Mouse (Mus musculus) liver, embryonic 11.5 days (tissue): ENCODE results near the gene Kif17. TPM values are rescaled to one million over a fixed set of nuclear protein-coding genes. Genes with fewer than 3 reads are reported as not detected.

ENCODE experiments used
- ATAC-seq: fragments of 200-750 bp; cut with Nextera tagmentation; replicated peaks from 2 replicates; pipeline ENCODE4 v1.8.0; 2017; ENCODE audit warnings: moderate number of reproducible peaks, mild to moderate bottlenecking, moderate TSS enrichment, moderate library complexity; ENCODE audit not compliant: low FRiP score
- DNase-seq: peaks from one replicate; pipeline ENCODE4 v3.0.0-alpha.2; 2017; ENCODE audit warnings: low spot score
- H3K27ac ChIP-seq: fragments of 300-500 bp; sonication (generic); 2 replicates; pipeline ENCODE4 v1.5.1; 2014; ENCODE audit warnings: mild to moderate bottlenecking, low read depth, low read length, control low read depth
- H3K27me3 ChIP-seq: fragments of 300-500 bp; sonication (generic); replicated peaks from 2 replicates; pipeline ENCODE4 v1.6.1; 2014; ENCODE audit warnings: low read length, mixed read lengths; ENCODE audit not compliant: control insufficient read depth, insufficient read depth
- H3K36me3 ChIP-seq: fragments of 300-500 bp; sonication (generic); 2 replicates; pipeline ENCODE4 v1.6.1; 2014; ENCODE audit warnings: mild to moderate bottlenecking, low read length, moderate library complexity, mixed read lengths; ENCODE audit not compliant: control insufficient read depth, insufficient read depth
- H3K4me1 ChIP-seq: fragments of 300-500 bp; sonication (generic); replicated peaks from 2 replicates; pipeline ENCODE4 v1.6.1; 2014; ENCODE audit warnings: low read length, mixed read lengths; ENCODE audit not compliant: control insufficient read depth, insufficient read depth
- H3K4me2 ChIP-seq: fragments of 300-500 bp; sonication (generic); 2 replicates; pipeline ENCODE4 v1.6.1; 2014; ENCODE audit warnings: mild to moderate bottlenecking, control low read depth, moderate library complexity
- H3K4me3 ChIP-seq: fragments of 300-500 bp; sonication (generic); 2 replicates; pipeline ENCODE4 v1.5.1; 2014; ENCODE audit warnings: low read depth, low read length, control low read depth
- H3K9ac ChIP-seq: fragments of 300-500 bp; sonication (generic); 2 replicates; pipeline ENCODE4 v1.6.1; 2014; ENCODE audit warnings: low read depth, low read length, control low read depth
- H3K9me3 ChIP-seq: fragments of 300-500 bp; sonication (generic); 2 replicates; pipeline ENCODE4 v1.6.1; 2016; ENCODE audit warnings: low read length, inconsistent platforms, mixed read lengths; ENCODE audit not compliant: control insufficient read depth
- WGBS: fragments of 180-500 bp; shearing (Covaris S2); extraction: QIAGEN DNeasy Blood & Tissue Kit; methylation state at CpG from one replicate; pipeline ENCODE4 v1.1.7; 2014; 5-methylcytosine and 5-hydroxymethylcytosine counted together
- polyA plus RNA-seq: library from polyadenylated mRNA; unstranded; fragments of >200 nt; fragmentation: Nextera tagmentation; extraction: Ambion mirVana; gene quantifications from 2 replicates; pipeline ENCODE4 v1.2.1, GENCODE M21; 2014

Kif17 gene
- polyA plus RNA-seq, 1 experiment from 2014 or later = 0.34 TPM

DNA sequence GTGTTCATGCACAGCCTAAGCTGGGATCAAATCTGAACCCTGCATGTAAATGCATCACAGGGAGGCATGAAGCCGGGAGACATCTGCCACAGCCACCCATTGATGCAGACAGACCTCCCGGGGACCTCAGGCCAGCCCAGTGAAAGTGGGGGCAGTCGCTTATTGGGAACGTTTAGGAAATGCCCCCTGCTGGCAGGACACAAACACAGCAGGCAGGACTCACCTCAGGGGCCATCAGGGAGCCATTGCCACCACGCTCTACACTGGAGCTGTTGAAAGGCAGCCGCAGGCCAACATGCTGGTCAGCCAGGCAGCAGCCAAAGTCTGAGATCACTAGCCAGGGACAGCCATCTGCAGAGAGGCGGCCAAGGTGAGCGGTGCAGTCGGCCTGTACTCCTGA lies 65.5 kb downstream of the Kif17 start:
- Histone ChIP-seq H3K9me3 (no peaks in the 10 kb centered on the region), H3K4me1 (no peaks in the 10 kb centered on the region), H3K4me2 (no peak overlapping the region), H3K9ac (no peak overlapping the region), H3K36me3 (peaks cover 26% of the 10 kb centered on the region; the same call in 1 of the 2 replicates), H3K4me3 (no peak overlapping the region), H3K27ac (no peak overlapping the region), H3K27me3 (no peaks in the 10 kb centered on the region)
- ATAC-seq (no peak), DNase-seq (no peak)
- 72% methylated on average over 9 of the region's 9 CpGs for WGBS

DNA sequence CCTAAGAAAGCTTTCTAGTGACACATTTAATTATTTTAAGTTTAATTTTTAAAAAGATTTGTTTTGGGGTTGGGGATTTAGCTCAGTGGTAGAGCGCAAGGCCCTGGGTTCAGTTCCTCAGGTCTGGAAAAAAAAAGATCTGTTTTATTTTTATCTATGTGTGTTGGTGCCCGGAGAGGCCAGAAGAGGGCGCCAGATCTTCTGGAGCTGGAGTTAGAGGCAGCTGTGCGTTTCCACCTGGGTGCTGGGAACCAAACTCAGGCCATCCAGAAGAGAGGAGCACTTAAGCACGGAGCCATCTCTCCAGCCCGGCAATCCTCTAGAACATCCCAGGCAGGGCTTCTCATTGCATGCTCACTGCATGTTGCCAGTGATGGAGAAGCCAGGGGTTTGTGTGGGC lies 66.1 kb downstream of the Kif17 start:
- no peak for DNase-seq
- Histone ChIP-seq H3K4me3 (no peak overlapping the region), H3K27ac (no peak overlapping the region), H3K4me2 (no peak overlapping the region), H3K36me3 (peaks cover 21% of the 10 kb centered on the region; the same call in 1 of the 2 replicates), H3K9me3 (no peaks in the 10 kb centered on the region), H3K4me1 (peaks cover under 1% of the 10 kb centered on the region; the same call in 1 of the 2 replicates), H3K9ac (no peak overlapping the region), H3K27me3 (no peaks in the 10 kb centered on the region)
- no peak for ATAC-seq
- 90% methylated on average over 6 of the region's 6 CpGs for WGBS

DNA sequence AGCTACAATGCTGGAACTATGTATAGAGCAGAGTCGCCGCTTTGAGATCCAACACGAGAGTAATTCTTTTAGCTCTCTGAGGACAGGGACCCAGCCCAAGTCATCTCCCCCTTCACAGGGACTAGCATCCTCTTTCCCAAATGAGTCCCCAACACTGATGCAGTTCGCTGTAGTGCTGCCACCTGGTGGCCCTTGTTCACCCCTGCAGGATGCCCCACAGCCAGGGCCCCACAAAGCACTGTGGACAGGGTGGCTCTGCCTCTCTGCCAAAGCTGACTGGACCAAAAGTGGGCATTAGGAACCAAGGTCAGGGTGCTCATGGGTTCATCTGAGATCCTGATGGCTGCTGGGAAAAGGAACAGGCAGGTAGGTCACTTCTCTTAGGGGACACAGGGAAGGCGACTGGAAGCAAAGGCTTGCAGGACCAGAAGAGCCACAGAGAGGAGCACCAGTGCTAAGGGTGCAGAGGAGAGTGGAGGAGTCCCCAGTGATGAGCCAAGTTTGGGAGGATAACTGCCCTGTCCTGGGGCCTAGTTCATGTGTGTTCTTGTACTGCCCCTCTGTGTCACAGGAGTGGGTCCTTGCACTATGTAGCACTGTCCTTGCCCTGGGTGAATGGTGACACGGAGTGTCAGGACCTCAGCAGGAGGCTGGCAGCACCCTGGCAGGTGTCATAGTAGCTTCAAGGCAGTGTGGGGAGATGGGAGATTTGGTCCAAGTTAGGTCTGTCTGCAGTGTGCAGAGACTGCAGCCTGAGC lies 68.5 kb downstream of the Kif17 start:
- ATAC-seq = peak; percentile 42
- no peak overlapping the region for H3K4me2 ChIP-seq
- WGBS = 45% methylated on average over 6 of the region's 6 CpGs
- no peak overlapping the region for H3K4me3 ChIP-seq
- H3K4me1 ChIP-seq = peaks cover 2% of the 10 kb centered on the region; the same call in 1 of the 2 replicates
- H3K27me3 ChIP-seq = no peaks in the 10 kb centered on the region
- DNase-seq = no peak
- no peak overlapping the region for H3K9ac ChIP-seq
- H3K9me3 ChIP-seq = no peaks in the 10 kb centered on the region
- H3K36me3 ChIP-seq = 0 out of 2 replicates have a peak, but pooled peaks cover 5% of the 10 kb centered on the region
- no peak overlapping the region for H3K27ac ChIP-seq

DNA sequence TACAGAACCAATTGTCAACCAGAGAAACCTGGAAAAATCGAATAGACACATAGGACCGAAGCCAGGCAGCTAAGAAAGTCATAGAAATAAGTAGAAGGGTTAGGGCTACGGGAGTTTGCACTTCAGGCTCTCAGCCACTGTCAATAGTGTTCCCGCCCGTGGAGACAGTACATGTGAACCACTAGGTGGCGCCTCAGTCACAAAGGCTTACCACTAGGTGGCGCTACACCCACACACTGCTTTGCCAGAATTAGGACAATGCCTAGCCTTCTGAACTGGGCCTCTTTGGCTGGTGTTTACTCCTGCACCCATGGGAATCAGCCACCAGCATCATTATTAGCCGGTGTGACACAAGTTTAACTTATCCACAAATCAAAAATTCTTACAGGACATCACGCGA lies 69.3 kb downstream of the Kif17 start:
- WGBS = 33% methylated on average over 10 of the region's 10 CpGs
- H3K36me3 ChIP-seq = 0 out of 2 replicates have a peak, but pooled peaks cover 5% of the 10 kb centered on the region
- H3K9ac ChIP-seq = no peak overlapping the region
- H3K4me1 ChIP-seq = peaks cover 2% of the 10 kb centered on the region; the same call in 1 of the 2 replicates
- no peak overlapping the region for H3K27ac ChIP-seq
- H3K4me3 ChIP-seq = no peak overlapping the region
- DNase-seq (peak; percentile 77), ATAC-seq (0 out of 2 replicates have a peak, but pooled peaks have one; percentile 35)
- no peaks in the 10 kb centered on the region for H3K27me3 ChIP-seq
- no peak overlapping the region for H3K4me2 ChIP-seq
- no peaks in the 10 kb centered on the region for H3K9me3 ChIP-seq

DNA sequence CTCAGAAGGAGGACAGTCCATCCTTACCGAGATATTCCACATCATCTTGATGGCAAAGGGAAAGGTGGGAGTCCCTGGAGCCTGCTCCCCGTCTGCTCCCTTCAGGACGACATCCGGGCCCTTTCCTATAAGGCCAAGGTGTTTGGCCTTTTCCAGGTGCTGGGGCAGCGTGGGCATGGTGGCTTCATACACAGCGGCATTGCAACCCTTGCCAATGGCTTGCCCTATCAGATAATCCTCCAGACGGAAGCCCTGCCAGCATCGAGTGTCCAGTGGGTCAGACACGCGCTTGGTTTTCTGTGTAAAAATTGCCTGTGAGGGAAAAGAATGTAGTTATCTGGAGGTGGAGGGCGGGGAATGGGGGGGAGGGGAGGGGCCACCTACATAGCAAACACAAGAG lies 70.5 kb downstream of the Kif17 start:
- Histone ChIP-seq H3K4me2 (no peak overlapping the region), H3K4me3 (no peak overlapping the region), H3K9ac (no peak overlapping the region), H3K4me1 (peaks cover 6% of the 10 kb centered on the region; the same call in 1 of the 2 replicates), H3K27ac (no peak overlapping the region), H3K9me3 (no peaks in the 10 kb centered on the region), H3K36me3 (0 out of 2 replicates have a peak, but pooled peaks cover 5% of the 10 kb centered on the region), H3K27me3 (no peaks in the 10 kb centered on the region)
- DNase-seq (no peak), ATAC-seq (no peak)
- WGBS = 71% methylated on average over 11 of the region's 11 CpGs

DNA sequence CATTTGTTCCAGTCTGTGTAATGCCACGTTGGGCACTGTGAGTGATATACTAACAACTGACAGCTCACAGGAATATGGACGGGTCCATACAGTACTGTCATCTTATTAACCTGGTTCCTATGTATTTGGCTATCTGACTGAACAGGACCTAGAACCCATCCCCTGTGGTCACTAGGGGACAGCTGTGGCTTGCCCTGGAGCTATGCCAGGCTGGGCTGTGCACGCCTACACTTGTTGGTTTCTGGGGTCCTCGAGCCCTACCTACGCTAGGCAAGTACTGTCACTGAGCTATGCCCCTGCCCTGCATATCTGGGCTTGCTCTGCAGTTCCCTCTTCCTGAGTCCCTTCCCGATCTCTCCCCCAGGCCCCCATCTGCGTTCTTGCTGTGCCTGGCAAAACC lies 71.3 kb downstream of the Kif17 start:
- H3K27ac ChIP-seq = no peak overlapping the region
- H3K27me3 ChIP-seq = no peaks in the 10 kb centered on the region
- DNase-seq = no peak
- 71% methylated on average over 7 of the region's 7 CpGs for WGBS
- no peak overlapping the region for H3K9ac ChIP-seq
- no peak overlapping the region for H3K4me2 ChIP-seq
- peaks cover 8% of the 10 kb centered on the region for H3K4me1 ChIP-seq
- 0 out of 2 replicates have a peak, but pooled peaks cover 4% of the 10 kb centered on the region for H3K36me3 ChIP-seq
- no peak for ATAC-seq
- H3K9me3 ChIP-seq = no peaks in the 10 kb centered on the region
- H3K4me3 ChIP-seq = no peak overlapping the region

DNA sequence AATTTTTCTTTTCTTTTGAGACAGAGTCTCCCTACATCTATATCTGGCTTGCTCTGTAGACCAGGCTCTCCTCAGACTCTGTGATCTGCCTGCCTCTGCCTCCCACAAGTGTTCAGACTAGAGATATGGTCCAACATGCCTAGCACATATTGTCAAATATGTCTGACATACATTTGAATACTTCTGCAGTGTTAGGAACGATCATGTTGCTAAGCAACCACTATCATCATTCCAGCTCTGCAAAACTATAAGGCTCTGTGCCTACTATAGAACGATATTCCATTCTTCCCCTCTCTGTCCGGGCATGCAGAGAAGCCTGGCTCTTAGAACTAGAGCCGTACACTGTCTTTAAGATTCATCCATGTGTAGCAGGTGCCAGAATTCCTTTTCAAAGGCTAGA lies 72.5 kb downstream of the Kif17 start:
- no peak overlapping the region for H3K4me3 ChIP-seq

DNA sequence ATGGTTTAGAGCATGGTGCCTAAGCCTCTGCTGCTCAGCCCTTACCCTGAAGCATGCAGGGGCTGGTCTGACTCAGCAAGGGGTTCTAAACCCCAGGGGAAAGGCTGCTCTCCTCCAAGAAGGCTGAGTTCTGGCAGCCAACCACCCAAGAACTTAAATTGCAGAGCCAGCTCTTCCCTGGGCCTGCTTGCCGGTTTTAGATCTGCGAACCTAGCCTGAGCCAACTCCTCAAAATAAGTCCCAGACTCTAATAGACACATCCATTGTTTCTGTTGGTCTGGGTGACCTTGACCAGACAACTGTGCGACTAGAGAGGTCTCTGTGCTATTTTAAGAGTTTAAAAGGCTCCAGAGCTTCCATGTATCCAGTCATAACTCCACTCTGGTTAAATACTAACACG lies 73.5 kb downstream of the Kif17 start:
- DNase-seq (no peak), ATAC-seq (no peak)
- peaks cover 12% of the 10 kb centered on the region for H3K4me1 ChIP-seq
- no peak overlapping the region; the same call in 1 of the 2 replicates for H3K27ac ChIP-seq
- H3K27me3 ChIP-seq = no peaks in the 10 kb centered on the region
- H3K4me2 ChIP-seq = no peak overlapping the region
- H3K4me3 ChIP-seq = no peak overlapping the region
- H3K36me3 ChIP-seq = no peaks in the 10 kb centered on the region
- no peaks in the 10 kb centered on the region for H3K9me3 ChIP-seq
- H3K9ac ChIP-seq = peak overlapping the region; percentile 12; the same call in 1 of the 2 replicates
- whole genome bisulfite sequencing = 72% methylated on average over 4 of the region's 4 CpGs

More for the DNA sequence above, 72.5 kb downstream of the Kif17 start:
- 81% methylated on average over 4 of the region's 4 CpGs for WGBS
- Histone ChIP-seq H3K27me3 (no peaks in the 10 kb centered on the region), H3K9ac (no peak overlapping the region), H3K9me3 (no peaks in the 10 kb centered on the region), H3K36me3 (no peaks in the 10 kb centered on the region), H3K4me1 (peaks cover 12% of the 10 kb centered on the region), H3K4me2 (no peak overlapping the region), H3K27ac (no peak overlapping the region)
- DNase-seq (no peak), ATAC-seq (no peak)

DNA sequence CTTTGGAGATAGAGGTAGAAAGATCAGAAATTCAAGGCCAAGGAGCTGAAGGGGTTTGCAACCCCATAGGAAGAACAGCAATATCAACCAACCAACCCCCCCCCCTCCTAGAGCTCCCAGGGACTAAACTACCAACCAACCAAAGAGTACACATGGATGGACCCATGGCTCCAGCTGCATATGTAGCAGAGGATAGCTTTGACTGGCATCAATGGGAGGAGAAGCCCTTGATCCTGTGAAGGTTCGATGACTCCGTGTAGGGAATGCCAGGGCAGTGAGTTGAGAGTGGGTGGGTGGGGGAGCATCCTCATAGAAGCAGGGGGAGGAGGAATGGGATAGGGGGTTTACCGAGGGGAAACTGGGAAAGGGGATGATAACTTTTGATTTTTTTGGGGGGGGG lies 74.2 kb downstream of the Kif17 start:
- H3K9me3 ChIP-seq = no peaks in the 10 kb centered on the region
- ATAC-seq (no peak), DNase-seq (no peak)
- H3K27ac ChIP-seq = no peak overlapping the region
- no peak overlapping the region for H3K9ac ChIP-seq
- no peak overlapping the region for H3K4me2 ChIP-seq
- no peaks in the 10 kb centered on the region for H3K36me3 ChIP-seq
- H3K4me3 ChIP-seq = no peak overlapping the region
- peaks cover 12% of the 10 kb centered on the region for H3K4me1 ChIP-seq
- 87% methylated on average over 3 of the region's 3 CpGs for WGBS
- no peaks in the 10 kb centered on the region for H3K27me3 ChIP-seq
